Mouse (Mus musculus) G1E (cell line): ENCODE measurements at regions not wholly inside any gene's neighbourhood (a gene's known extent, or its start where the extent isn't known, plus 50 kb on each side); places are given as distances from the start of the nearest gene placed in this dataset.

Experiments
- POLR2AphosphoS5 ChIP-seq: IDR thresholded peaks from 2 replicates; pipeline ENCODE4 v1.6.1; 2012; ENCODE audit warnings: low read depth, low read length, inconsistent platforms; ENCODE audit not compliant: insufficient replicate concordance
- TAL1 ChIP-seq: conservative IDR thresholded peaks from 2 replicates; pipeline ENCODE4 v1.6.1; 2012; ENCODE audit warnings: low read depth, low read length, inconsistent platforms, mixed read lengths

GRCm38 (mm10) chr2:148182492-148183052 is 135.8 kb upstream of the Foxa2 start:
- TF ChIP-seq POLR2AphosphoS5 (no peak), TAL1 (no peak)
